Mouse (Mus musculus): Measurements from ENCODE around the gene Eif2b3.

Eif2b3 gene

GRCm38 (mm10) chr4:117095551-117096452 is 76.6 kb downstream of the Eif2b3 start, which contains the start of gene Ptch2:
Gene Ptch2 (plus strand): TSS chr4:117096075.
- DNase-seq, result peak; percentile 20 to 39

DNA sequence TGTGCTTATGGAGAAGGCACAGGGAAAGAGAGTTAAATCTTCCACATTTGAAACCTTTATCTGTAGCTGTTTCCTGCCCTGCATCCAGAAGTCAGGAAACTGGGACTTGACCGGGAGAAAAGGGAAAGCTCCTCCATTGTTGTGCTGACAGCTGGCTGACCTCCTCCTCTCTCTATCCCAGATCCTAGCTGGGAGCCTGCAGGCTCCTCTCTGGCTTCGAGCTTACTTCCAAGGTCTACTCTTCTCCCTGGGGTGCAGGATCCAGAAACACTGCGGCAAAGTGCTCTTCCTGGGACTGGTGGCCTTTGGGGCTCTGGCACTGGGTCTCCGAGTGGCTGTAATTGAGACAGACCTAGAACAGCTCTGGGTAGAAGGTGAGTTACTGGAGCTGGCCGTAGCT is 77.5 kb downstream of the Eif2b3 start:
- no peak for DNase-seq

DNA sequence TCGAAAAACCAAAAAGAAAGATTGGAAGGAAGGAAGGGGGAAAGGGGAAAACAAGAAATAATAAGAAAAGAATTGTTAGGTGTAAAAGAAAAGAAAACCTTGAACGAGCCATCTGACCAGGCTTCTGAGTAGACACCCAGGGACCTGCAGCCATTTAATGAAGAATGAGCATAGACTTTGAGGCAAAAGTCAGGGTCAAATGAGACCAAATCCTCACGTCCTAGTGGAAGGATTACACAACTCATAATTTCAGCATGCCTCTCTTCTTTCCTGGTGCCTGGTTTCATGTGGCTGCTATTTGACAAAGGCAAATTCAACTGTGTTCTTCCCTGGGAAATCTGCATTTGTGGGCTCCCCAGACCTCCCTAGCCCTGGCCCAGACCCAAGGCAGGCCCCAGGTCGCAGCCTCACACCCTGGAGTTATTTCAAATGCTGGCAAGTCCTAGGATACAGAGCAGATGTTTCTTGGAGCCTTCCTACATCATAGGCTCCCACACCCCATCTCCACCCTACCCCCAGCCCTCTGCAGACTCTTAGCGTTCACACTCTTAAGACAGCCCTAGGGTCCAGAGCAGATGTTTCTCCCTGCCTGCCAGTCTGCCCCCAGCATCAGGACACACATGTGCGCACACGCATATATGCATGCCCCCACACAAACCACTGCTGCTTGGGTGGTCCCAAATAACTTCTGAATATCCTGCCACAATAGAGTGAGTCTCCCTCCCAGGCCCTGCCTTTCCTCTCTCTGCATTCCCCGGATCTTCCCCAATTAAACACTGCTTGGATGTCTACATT is 79.0 kb downstream of the Eif2b3 start:
- DNase-seq, result no peak

- DNase-seq, result no peak
Measured at GRCm38 (mm10) chr4:117098764-117099036, 79.5 kb downstream of the Eif2b3 start.

GRCm38 (mm10) chr4:117100036-117100435 is 80.8 kb downstream of the Eif2b3 start:
- no peak for DNase-seq

DNA sequence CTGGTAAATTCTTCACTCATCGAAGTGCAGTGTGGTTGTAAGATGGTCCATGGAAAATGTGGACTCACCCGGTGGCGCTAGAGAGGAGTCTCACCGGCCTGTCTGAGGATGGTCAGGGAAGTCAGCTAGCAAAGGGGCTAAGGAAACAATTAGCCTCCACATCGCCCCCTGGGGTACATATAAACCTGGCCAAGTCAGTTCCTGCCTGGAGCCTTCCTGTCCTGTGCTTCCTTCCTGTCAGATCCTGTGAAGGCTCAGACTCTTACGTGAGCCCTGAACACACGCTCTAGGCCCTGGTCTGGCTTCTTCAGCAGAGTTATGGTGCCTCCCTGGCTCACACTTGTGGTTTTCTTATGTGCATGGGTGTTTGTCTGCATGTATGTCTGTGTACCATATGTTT is 82.0 kb downstream of the Eif2b3 start:
- no peak for DNase-seq

DNA sequence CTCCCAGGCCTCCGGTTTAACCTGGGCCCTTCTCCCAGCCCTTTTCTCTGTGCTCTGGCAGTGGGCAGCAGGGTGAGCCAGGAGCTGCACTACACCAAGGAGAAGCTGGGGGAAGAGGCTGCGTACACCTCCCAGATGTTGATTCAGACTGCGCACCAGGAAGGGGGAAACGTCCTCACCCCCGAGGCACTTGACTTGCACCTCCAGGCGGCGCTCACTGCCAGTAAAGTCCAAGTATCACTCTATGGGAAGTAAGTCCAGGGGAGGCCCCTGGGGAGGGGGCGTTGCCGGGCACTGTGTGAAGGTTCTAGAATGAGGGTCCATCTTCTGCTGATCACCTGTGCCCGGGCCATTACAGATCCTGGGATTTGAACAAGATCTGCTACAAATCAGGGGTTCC is 85.5 kb downstream of the Eif2b3 start:
- no peak for DNase-seq

DNA sequence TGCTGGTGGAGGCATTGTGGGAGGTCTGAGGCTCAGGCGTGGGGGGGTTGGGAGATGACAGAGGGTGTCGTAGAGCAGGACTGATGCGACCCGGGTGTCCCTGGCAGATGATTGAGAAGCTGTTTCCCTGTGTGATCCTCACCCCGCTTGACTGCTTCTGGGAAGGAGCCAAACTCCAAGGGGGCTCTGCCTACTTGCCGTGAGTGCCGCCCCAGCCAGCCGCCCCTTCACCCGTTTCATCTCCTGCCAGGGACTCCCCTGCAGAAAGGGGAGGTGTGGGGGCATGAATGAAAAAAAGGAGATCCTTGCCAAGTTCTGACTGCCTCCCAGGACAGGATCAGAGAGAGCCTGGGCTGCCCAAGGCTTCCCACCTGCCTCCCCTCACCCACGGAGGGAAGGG is 85.9 kb downstream of the Eif2b3 start:
- DNase-seq, result no peak

- no peak for DNase-seq
Measured at GRCm38 (mm10) chr4:117107813-117108523, 88.8 kb downstream of the Eif2b3 start.

GRCm38 (mm10) chr4:117108524-117108849 is 89.3 kb downstream of the Eif2b3 start:
- no peak for DNase-seq

GRCm38 (mm10) chr4:117109330-117109729 is 90.1 kb downstream of the Eif2b3 start:
- DNase-seq, result no peak

DNA sequence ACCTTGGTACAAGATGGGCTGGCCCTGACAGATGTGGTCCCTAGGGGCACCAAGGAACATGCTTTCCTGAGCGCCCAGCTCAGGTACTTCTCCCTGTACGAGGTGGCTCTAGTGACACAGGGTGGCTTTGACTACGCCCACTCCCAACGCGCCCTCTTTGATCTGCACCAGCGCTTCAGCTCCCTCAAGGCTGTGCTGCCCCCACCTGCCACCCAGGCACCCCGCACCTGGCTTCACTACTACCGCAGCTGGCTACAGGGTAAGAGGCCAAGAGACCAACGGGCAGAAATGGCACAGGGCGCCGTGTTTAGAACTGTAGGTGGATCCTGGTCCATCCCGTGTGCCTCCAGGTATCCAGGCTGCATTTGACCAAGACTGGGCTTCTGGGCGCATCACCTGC is 91.0 kb downstream of the Eif2b3 start:
- DNase-seq, result no peak

GRCm38 (mm10) chr4:117110985-117111384 is 91.8 kb downstream of the Eif2b3 start:
- no peak for DNase-seq

GRCm38 (mm10) chr4:117113237-117113636 is 94.0 kb downstream of the Eif2b3 start:
- DNase-seq, result no peak

GRCm38 (mm10) chr4:117115592-117115991 is 96.4 kb downstream of the Eif2b3 start:
- no peak for DNase-seq

- no peak for DNase-seq
Measured at GRCm38 (mm10) chr4:117117931-117118330, 98.7 kb downstream of the Eif2b3 start.

GRCm38 (mm10) chr4:117119636-117120035 is 100.4 kb downstream of the Eif2b3 start:
- no peak for DNase-seq

GRCm38 (mm10) chr4:117120052-117120444 is 100.8 kb downstream of the Eif2b3 start:
- DNase-seq, result no peak

DNA sequence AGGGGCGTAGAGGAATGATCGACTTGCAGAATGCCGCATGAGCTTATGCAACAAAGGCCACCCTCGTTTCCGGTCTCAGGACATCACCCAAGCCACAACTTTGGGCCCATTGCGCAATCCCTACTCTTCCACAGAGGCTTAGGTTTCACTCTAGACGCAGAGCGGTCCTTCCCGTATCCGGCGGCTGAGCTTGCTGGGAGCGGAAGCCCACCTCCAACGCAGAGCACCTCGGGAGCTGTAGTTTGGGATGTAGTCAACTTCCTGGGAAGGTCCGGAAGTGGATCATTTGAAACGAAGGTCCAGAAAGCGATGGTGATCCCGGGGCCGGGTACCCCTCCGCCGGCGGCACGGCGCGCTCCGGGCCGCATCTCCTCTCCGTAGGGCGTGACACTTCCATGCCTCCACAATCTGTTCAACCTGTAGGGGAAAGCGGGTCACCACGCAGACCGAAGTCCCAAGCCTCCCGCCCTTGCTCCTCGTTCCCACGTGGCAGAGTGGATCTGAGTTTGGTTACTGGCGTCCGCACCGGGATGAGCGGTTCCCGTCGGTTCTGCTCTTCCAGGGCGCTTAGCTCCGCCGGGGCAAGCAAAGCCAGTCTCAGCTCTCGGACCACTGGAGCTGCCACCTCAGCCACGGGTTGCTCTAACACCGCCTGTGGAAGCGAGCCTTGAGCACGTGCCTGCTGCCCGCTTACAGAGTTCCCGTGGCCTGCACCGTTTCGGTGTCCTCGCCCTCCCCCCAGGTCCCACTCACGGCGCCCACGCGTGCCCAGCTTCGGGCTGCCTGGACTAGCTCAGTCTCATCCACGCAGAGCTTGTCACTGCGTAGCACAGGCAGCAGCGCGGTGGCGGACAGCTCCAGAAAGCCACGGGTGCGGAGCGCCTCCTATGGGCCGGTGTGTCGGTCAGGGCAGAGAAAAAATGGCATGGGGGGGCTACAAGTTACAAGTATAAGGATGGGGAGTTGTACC is 101.5 kb downstream of the Eif2b3 start:
- DNase-seq, result peak; percentile 91 to 92

GRCm38 (mm10) chr4:117122209-117122608 is 103.0 kb downstream of the Eif2b3 start:
- no peak for DNase-seq

DNA sequence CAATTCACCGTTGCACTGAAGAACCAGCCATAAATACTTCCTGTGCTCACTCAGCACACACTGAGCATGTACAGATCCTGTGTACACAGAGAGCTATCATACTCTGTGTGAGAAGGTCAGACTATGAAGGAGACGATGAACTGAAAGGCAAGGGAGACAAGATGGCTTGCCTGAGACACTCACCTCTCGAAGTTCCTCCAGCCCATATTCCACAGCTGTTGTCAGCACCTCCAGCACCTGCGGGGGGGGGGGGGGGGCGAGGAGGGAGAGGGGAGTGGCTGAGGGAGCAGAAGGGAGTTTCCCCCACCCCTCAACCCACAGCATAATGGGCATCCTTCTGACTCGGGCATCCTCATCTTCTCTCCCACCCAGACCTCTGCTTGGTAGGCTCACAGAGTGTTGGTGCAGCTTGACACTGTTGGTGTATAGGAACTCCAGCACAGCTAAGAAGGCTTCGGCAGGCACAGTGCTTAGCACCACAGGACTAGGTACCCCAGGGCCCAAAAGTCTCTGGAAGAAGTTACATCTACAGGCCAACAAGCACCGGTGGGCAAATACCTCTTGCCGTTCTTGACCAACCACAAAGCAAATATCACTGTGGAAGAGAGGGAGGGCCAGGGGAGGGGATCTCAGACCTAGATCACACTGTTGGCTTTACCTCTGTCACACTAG is 104.5 kb downstream of the Eif2b3 start:
- DNase-seq, result no peak

DNA sequence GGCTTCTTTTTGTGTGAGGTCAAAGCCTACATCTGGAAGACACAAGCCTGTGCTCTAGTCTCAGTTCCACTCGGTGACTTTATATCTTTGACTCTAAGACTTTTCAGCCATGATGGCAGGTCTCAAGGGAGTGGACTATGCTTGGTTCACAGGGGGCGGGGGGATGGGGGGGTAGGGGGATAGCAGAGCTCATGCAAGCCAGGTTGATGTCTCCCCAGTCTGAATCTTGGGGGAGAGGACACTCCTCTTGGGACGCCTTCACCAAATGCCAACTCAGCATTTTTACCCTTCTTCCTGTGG is 105.0 kb downstream of the Eif2b3 start:
- no peak for DNase-seq

Data from cerebellum, postnatal 36 days (tissue).